8 mouse cellular contexts compared by ENCODE assay signal in genomic region chr13:58637360-58638002, GRCm38 (mm10). TPM values are rescaled to one million over a fixed set of nuclear protein-coding genes. Genes with fewer than 3 reads are reported as not detected.
DNase-seq lines count a peak whose midpoint lies in the region; ATAC-seq lines count a peak whose summit lies in the region.

No protein-coding gene starts in this region.

- H3K9ac ChIP-seq in intestine, embryonic 14.5 days (ENCODE audit: low read length), result no peak overlapping the region
- no peak overlapping the region for H3K9ac ChIP-seq in intestine, embryonic 16.5 days (ENCODE audit: low read depth, low read length)
- no peak overlapping the region for H3K9ac ChIP-seq in hindbrain, embryonic 14.5 days

- no peak for ATAC-seq in intestine, embryonic 14.5 days (replicated peaks; ENCODE audit: low FRiP score, low TSS enrichment, low read depth)
- no peak for ATAC-seq in intestine, embryonic 16.5 days
- ATAC-seq in hindbrain, embryonic 14.5 days (ENCODE audit: low FRiP score), result no peak

- H3K4me3 ChIP-seq in intestine, embryonic 14.5 days (ENCODE audit: low read depth, low read length), result no peak overlapping the region
- H3K4me3 ChIP-seq in intestine, embryonic 16.5 days (ENCODE audit: low read length), result no peak overlapping the region
- H3K4me3 ChIP-seq in hindbrain, embryonic 14.5 days (replicated peaks; ENCODE audit: low read length), result no peak overlapping the region

- H3K27ac ChIP-seq in intestine, embryonic 14.5 days (ENCODE audit: low read depth), result no peak overlapping the region
- no peak overlapping the region for H3K27ac ChIP-seq in intestine, embryonic 16.5 days (ENCODE audit: low read length)
- no peak overlapping the region for H3K27ac ChIP-seq in hindbrain, embryonic 14.5 days

- intact Hi-C loops in left cerebral cortex, postnatal 10 days (cut with DNase I), result loop anchor here (5.0 to 10.0 kb wide), 4 partner anchors 435 to 1197 kb away; no protein-coding TSS in a partner anchor

- H3K36me3 ChIP-seq in intestine, embryonic 14.5 days (ENCODE audit: control insufficient read depth, insufficient read depth, low read length), result no peaks in the 10 kb centered on the region
- H3K36me3 ChIP-seq in intestine, embryonic 16.5 days (ENCODE audit: control insufficient read depth, insufficient read depth, low read length), result no peaks in the 10 kb centered on the region
- H3K36me3 ChIP-seq in hindbrain, embryonic 14.5 days (replicated peaks; ENCODE audit: control insufficient read depth, insufficient read depth), result no peaks in the 10 kb centered on the region

- H3K4me2 ChIP-seq in intestine, embryonic 14.5 days (ENCODE audit: low read length), result no peak overlapping the region
- H3K4me2 ChIP-seq in intestine, embryonic 16.5 days (ENCODE audit: low read depth, low read length), result no peak overlapping the region
- H3K4me2 ChIP-seq in hindbrain, embryonic 14.5 days (replicated peaks), result no peak overlapping the region

- H3K4me1 ChIP-seq in intestine, embryonic 14.5 days (replicated peaks; ENCODE audit: control insufficient read depth, insufficient read depth, low read length), result no peaks in the 10 kb centered on the region
- H3K4me1 ChIP-seq in intestine, embryonic 16.5 days (ENCODE audit: control insufficient read depth, insufficient read depth, low read length), result no peaks in the 10 kb centered on the region
- no peaks in the 10 kb centered on the region for H3K4me1 ChIP-seq in hindbrain, embryonic 14.5 days (replicated peaks; ENCODE audit: control insufficient read depth, insufficient read depth, low read length)

- WGBS in intestine, embryonic 14.5 days, result 14% methylated on average over 13 of the region's 13 CpGs
- 14% methylated on average over 13 of the region's 13 CpGs for WGBS in intestine, embryonic 16.5 days
- WGBS in hindbrain, embryonic 14.5 days, result 15% methylated on average over 13 of the region's 13 CpGs

- no peaks in the 10 kb centered on the region for H3K27me3 ChIP-seq in intestine, embryonic 14.5 days (replicated peaks; ENCODE audit: control insufficient read depth, insufficient read depth, low read length)
- H3K27me3 ChIP-seq in intestine, embryonic 16.5 days (replicated peaks; ENCODE audit: control insufficient read depth, insufficient read depth, low read length), result no peaks in the 10 kb centered on the region
- no peaks in the 10 kb centered on the region for H3K27me3 ChIP-seq in hindbrain, embryonic 14.5 days (ENCODE audit: control insufficient read depth, insufficient read depth, low read length)

- DNase-seq in intestine, embryonic 14.5 days (ENCODE audit: low spot score), result peak; percentile 70
- peak; percentile 10 for DNase-seq in adrenal gland, adult 8-10 months
- DNase-seq in embryo, embryonic 10.5 days (ENCODE audit: low spot score), result peak; percentile 91
- peak; percentile 93 for DNase-seq in hindbrain, embryonic 14.5 days (ENCODE audit: low spot score)
- peak; percentile 61 to 79 for DNase-seq in left cerebral cortex, postnatal 10 days (ENCODE audit: extremely low spot score in 1 of 2, low spot score in 2 of 2)
- DNase-seq in neural tube, embryonic 10.5 days (ENCODE audit: extremely low spot score, low spot score), result peak; percentile 65
- peak; percentile 18 to 54 for DNase-seq in urinary bladder, postnatal 36 days (ENCODE audit: low spot score in 2 of 2)

- H3K9me3 ChIP-seq in intestine, embryonic 14.5 days (ENCODE audit: control insufficient read depth, low read length), result no peaks in the 10 kb centered on the region
- H3K9me3 ChIP-seq in intestine, embryonic 16.5 days (ENCODE audit: control insufficient read depth, low read length), result no peaks in the 10 kb centered on the region
- H3K9me3 ChIP-seq in hindbrain, embryonic 14.5 days (ENCODE audit: control insufficient read depth, low read length), result no peaks in the 10 kb centered on the region

RNA-seq across cellular contexts. Expression of gene Slc28a3, which starts 26.8 kb away (rescaled TPM):
- polyA plus RNA-seq in intestine, embryonic 14.5 days (2014; fragmentation: Nextera tagmentation; extraction: Ambion mirVana), result 0.61 TPM in 1 of 2 replicates, not detected in the other
- polyA plus RNA-seq in intestine, embryonic 16.5 days (2015; fragmentation: Nextera tagmentation; extraction: Ambion mirVana), result 0.32 and 0.43 TPM in 2 replicates
- total RNA-seq in adrenal gland, adult 8-10 months (2022), result not detected
- polyA plus RNA-seq in hindbrain, embryonic 14.5 days (2014; fragmentation: Nextera tagmentation; extraction: Ambion mirVana), result not detected in 2 replicates
- not detected for total RNA-seq in left cerebral cortex, postnatal 10 days (2021)

Comparison
In these comparisons a context has a peak if more than half of its experiments do, and no peak if none do; other contexts are left out.
1. DNase-seq: peak in every context shown above with its lines; median percentile 93 in hindbrain, embryonic 14.5 days; 91 in embryo, embryonic 10.5 days; 70 in intestine, embryonic 14.5 days; 70 in left cerebral cortex, postnatal 10 days; 65 in neural tube, embryonic 10.5 days; 36 in urinary bladder, postnatal 36 days; 10 in adrenal gland, adult 8-10 months.